Mouse (Mus musculus): ENCODE data around the gene Bicd2. TPM values are rescaled to one million over a fixed set of nuclear protein-coding genes. Genes with fewer than 3 reads are reported as not detected.

Gene Bicd2
- total RNA-seq, 2 experiments from 2014 or later: 53.9 to 54.6 TPM

DNA sequence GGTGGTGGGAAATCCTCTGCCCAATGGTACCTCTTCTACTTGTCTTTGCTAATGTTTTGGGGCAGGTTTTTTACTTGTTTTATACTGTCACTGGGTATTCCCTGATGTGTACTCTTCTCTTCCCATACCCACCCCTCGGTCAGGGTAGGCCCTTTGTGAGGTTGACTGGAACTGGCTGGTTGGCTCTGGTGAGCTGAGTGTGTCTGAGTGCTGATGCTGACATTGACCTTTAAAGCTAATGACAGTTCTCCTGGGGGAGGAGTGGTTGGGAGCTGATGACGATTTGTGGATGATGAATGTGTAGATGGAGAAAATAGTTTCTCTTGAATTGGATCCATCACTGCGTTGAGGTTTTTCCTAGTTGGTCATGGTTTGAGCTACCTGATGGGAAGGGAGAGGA is 85.4 kb downstream of the Bicd2 start:
- H3K27ac ChIP-seq: no peak overlapping the region
- intact Hi-C loops (cut with DNase I): no loop called here
- no peak overlapping the region for H3K4me3 ChIP-seq
- no peak for TF ChIP-seq CTCF (IDR thresholded peaks at IDR 0.05)
- DNase-seq (ENCODE audit: extremely low spot score in 1 of 2, low spot score in 2 of 2): no peak

DNA sequence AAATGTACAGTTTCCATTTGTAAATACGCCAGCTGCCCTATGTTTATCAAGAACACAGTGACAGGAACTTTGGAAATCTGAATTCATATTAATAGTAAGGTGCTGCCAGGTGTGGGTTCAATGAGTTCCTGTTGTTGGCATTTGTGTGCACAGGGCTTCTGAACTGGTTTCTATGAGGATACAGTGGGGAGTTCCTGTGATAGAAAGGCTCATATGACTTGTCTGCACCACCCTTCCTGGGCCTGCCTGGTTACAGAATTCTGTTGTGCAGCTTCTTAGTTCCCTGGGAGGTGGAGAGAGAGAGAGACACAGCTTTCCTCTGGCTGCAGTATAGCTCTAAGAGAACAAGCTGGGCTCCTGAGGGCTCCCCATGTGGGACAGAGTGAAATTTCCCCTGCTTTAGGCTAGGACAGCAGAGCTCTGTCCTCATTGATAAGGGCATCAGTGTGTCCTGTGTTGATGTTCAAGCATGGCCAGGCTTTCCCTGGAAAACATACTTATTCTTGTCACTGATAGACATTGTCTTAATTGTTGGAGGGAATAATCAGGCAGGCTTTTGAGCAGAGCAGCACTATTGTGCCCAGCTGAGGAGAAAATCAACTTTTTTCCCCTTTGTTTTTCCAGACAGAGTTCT is 86.8 kb downstream of the Bicd2 start:
- no peak for TF ChIP-seq CTCF (IDR thresholded peaks at IDR 0.05)
- no peak overlapping the region for H3K4me3 ChIP-seq
- intact Hi-C loops (cut with DNase I): no loop called here
- DNase-seq (ENCODE audit: extremely low spot score in 1 of 2, low spot score in 2 of 2): no peak
- peak overlapping the region; percentile 54 for H3K27ac ChIP-seq

DNA sequence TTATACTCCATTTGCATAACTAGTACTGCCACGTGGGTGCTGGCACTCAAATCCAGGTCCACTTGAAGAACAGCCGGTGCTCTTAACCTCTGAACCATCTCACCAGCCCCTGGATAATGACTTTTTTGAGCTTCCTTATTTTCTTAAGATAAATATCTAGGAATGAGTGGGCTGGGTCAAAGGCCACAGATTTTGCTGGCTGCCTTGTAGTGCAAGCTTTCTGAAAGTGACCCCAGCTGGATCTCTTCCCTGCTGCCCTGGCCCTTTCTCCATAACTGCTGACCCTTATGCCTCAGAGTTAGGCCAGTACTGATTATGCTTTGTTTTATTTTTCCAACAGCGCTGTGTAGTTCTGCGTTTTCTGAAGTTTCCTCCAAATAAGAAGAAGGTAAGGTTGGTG is 89.1 kb downstream of the Bicd2 start:
- Histone ChIP-seq H3K27ac (no peak overlapping the region), H3K4me3 (no peak overlapping the region)
- TF ChIP-seq CTCF (IDR thresholded peaks at IDR 0.05): no peak
- no peak for DNase-seq (ENCODE audit: extremely low spot score in 1 of 2, low spot score in 2 of 2)
- intact Hi-C loops (cut with DNase I): no loop called here

DNA sequence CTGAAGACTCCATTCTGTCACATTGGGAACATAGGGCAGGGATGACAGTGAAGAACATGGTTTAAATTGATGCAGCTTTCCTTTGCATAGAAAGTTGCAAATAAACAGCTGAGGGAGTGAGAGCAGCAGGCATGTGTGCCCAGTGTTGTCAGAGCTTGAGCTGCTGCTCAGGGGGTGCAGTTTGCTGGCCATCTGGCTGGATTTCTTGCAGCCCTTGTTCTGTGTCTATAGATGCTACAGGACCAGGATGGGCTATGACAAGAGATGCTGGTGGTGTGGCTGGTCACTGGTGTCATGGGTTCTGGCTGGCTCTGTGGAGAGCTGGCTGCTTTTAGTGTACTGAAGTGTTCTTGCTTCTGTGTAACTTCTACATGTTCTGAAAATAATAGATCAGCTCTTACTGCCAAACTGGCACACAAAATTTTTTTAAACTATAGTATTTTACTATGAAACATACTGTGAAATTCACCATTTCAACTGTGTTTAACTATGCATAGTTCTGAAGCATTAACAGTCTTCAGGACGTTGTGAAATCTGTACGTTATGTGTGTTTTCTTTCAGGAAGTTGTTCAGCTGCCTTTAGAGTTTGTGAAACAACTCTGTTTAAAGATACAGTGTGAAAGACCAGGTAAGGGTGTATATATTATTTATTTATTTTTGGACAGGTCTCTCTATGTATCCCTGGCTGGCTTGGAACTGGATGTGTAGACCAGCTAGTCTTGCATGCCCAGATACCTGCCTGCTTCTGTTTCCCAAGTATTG is 92.1 kb downstream of the Bicd2 start:
- no peak for TF ChIP-seq CTCF (IDR thresholded peaks at IDR 0.05)
- intact Hi-C loops (cut with DNase I): no loop called here
- no peak for DNase-seq (ENCODE audit: extremely low spot score in 1 of 2, low spot score in 2 of 2)

DNA sequence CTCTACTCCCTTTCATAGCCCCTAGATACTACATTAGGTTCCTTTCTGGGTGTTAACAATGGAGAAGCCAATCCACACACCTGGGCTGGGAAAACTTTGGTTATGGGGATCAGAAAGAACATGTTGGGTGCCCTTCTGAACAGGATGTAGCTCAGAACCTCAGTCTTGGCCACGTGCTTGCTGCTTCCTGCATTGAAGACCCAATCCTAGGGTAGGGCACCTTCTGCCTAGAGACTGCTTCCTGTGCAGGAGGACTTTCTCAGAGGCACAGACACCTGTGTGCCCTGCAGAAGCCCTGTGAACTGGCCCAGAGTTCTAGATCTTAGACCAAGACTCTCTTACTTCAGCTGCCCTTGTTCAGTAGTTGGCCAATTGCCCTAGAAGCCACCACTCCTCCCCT is 94.4 kb downstream of the Bicd2 start:
- DNase-seq (ENCODE audit: extremely low spot score in 1 of 2, low spot score in 2 of 2): no peak
- TF ChIP-seq CTCF (IDR thresholded peaks at IDR 0.05): no peak
- Histone ChIP-seq H3K27ac (peak overlapping the region; percentile 36; the same call in 1 of the 2 replicates), H3K4me3 (no peak overlapping the region)
- intact Hi-C loops (cut with DNase I): no loop called here

More for the DNA sequence above, 92.1 kb downstream of the Bicd2 start:
- no peak overlapping the region for H3K4me3 ChIP-seq
- 0 out of 2 replicates have a peak overlapping the region, but pooled peaks have one; percentile 19 for H3K27ac ChIP-seq

DNA sequence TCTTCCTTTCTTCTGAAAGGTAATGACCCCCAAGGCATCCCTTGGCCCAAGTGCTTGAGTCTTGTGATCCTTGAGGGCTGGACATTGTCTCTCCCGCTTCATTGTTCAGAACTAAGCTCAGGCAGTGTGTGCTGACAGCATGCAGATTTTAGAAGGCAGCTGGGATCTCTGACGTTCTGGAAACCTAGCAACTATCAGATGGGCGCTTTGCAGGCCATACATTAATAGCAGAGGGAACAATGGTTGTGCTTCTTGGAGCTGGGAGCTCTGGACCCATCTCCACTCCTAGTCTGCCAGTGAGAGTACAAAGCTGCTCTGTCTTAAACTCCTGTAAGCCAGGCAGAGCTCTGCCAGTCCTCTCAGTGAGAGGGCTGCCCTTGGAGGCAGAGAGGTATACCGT is 94.8 kb downstream of the Bicd2 start:
- Histone ChIP-seq H3K27ac (no peak overlapping the region), H3K4me3 (no peak overlapping the region)
- no peak for DNase-seq (ENCODE audit: extremely low spot score in 1 of 2, low spot score in 2 of 2)
- TF ChIP-seq CTCF (IDR thresholded peaks at IDR 0.05): no peak
- intact Hi-C loops (cut with DNase I): no loop called here

Other genes with a start within 250 kb of the Bicd2 start
- 100 to 1,000 TPM; 129 to 145 TPM for gene Wnk2, start 193.6 kb upstream of the Bicd2 start, total RNA-seq (2021)
- gene Ninj1, start 154.1 kb upstream of the Bicd2 start, total RNA-seq (2021): 10 to 100 TPM; 17.8 to 19.7 TPM
- gene Card19, start 125.5 kb upstream of the Bicd2 start, total RNA-seq (2021): 10 to 100 TPM; 10.8 to 11.4 TPM
- 1 to 10 TPM; 1.8 to 2.2 TPM for gene Susd3, start 92.9 kb upstream of the Bicd2 start, total RNA-seq (2021)
- 1 to 10 TPM; 6.7 to 7.1 TPM for gene Fgd3, start 21.3 kb upstream of the Bicd2 start, total RNA-seq (2021)
- 10 to 100 TPM; 17.7 to 18.0 TPM for gene Ippk, start 79.7 kb downstream of the Bicd2 start, total RNA-seq (2021)
- 1 to 10 TPM; 1.5 to 2.1 TPM for gene Tes3-ps, start 151.7 kb downstream of the Bicd2 start, total RNA-seq (2021)
- 1 to 10 TPM; 2.2 to 2.4 TPM for gene Ecm2, start 163.2 kb downstream of the Bicd2 start, total RNA-seq (2021)
- 1 to 10 TPM in 1 of 2 experiments, under 1 TPM in 1; 0.81 to 1.3 TPM for gene Aspn, start 202.9 kb downstream of the Bicd2 start, total RNA-seq (2021)
- 1 to 10 TPM; 1.6 to 2.7 TPM for gene Omd, start 240.9 kb downstream of the Bicd2 start, total RNA-seq (2021)